Mouse (Mus musculus) liver, embryonic 11.5 days (tissue): ENCODE data around the gene Comt. TPM values are rescaled to one million over a fixed set of nuclear protein-coding genes. Genes with fewer than 3 reads are reported as not detected.

Experiments used
- ATAC-seq: fragments of 200-750 bp; cut with Nextera tagmentation; replicated peaks from 2 replicates; pipeline ENCODE4 v1.8.0; 2017; ENCODE audit warnings: moderate number of reproducible peaks, mild to moderate bottlenecking, moderate TSS enrichment, moderate library complexity; ENCODE audit not compliant: low FRiP score
- DNase-seq: peaks from one replicate; pipeline ENCODE4 v3.0.0-alpha.2; 2017; ENCODE audit warnings: low spot score
- H3K27ac ChIP-seq: fragments of 300-500 bp; sonication (generic); 2 replicates; pipeline ENCODE4 v1.5.1; 2014; ENCODE audit warnings: mild to moderate bottlenecking, low read depth, low read length, control low read depth
- H3K27me3 ChIP-seq: fragments of 300-500 bp; sonication (generic); replicated peaks from 2 replicates; pipeline ENCODE4 v1.6.1; 2014; ENCODE audit warnings: low read length, mixed read lengths; ENCODE audit not compliant: control insufficient read depth, insufficient read depth
- H3K36me3 ChIP-seq: fragments of 300-500 bp; sonication (generic); 2 replicates; pipeline ENCODE4 v1.6.1; 2014; ENCODE audit warnings: mild to moderate bottlenecking, low read length, moderate library complexity, mixed read lengths; ENCODE audit not compliant: control insufficient read depth, insufficient read depth
- H3K4me1 ChIP-seq: fragments of 300-500 bp; sonication (generic); replicated peaks from 2 replicates; pipeline ENCODE4 v1.6.1; 2014; ENCODE audit warnings: low read length, mixed read lengths; ENCODE audit not compliant: control insufficient read depth, insufficient read depth
- H3K4me2 ChIP-seq: fragments of 300-500 bp; sonication (generic); 2 replicates; pipeline ENCODE4 v1.6.1; 2014; ENCODE audit warnings: mild to moderate bottlenecking, control low read depth, moderate library complexity
- H3K4me3 ChIP-seq: fragments of 300-500 bp; sonication (generic); 2 replicates; pipeline ENCODE4 v1.5.1; 2014; ENCODE audit warnings: low read depth, low read length, control low read depth
- H3K9ac ChIP-seq: fragments of 300-500 bp; sonication (generic); 2 replicates; pipeline ENCODE4 v1.6.1; 2014; ENCODE audit warnings: low read depth, low read length, control low read depth
- H3K9me3 ChIP-seq: fragments of 300-500 bp; sonication (generic); 2 replicates; pipeline ENCODE4 v1.6.1; 2016; ENCODE audit warnings: low read length, inconsistent platforms, mixed read lengths; ENCODE audit not compliant: control insufficient read depth
- WGBS: fragments of 180-500 bp; shearing (Covaris S2); extraction: QIAGEN DNeasy Blood & Tissue Kit; methylation state at CpG from one replicate; pipeline ENCODE4 v1.1.7; 2014; 5-methylcytosine and 5-hydroxymethylcytosine counted together
- polyA plus RNA-seq: library from polyadenylated mRNA; unstranded; fragments of >200 nt; fragmentation: Nextera tagmentation; extraction: Ambion mirVana; gene quantifications from 2 replicates; pipeline ENCODE4 v1.2.1, GENCODE M21; 2014

Comt gene
- polyA plus RNA-seq, 1 experiment from 2014 or later = 141 TPM

- no peak overlapping the region for H3K4me2 ChIP-seq
- DNase-seq = no peak
- H3K4me3 ChIP-seq = no peak overlapping the region
- 85% methylated on average over 13 of the region's 13 CpGs for WGBS
- no peak overlapping the region for H3K27ac ChIP-seq
- no peak overlapping the region for H3K9ac ChIP-seq
- H3K36me3 ChIP-seq = peaks cover 26% of the 10 kb centered on the region
- no peak for ATAC-seq
- H3K9me3 ChIP-seq = no peaks in the 10 kb centered on the region
- no peaks in the 10 kb centered on the region for H3K27me3 ChIP-seq
- H3K4me1 ChIP-seq = peaks cover 14% of the 10 kb centered on the region
Observed at GRCm38 (mm10) chr16:18405091-18405854, 21.4 kb downstream of the Comt start.

GRCm38 (mm10) chr16:18403285-18403684 is 23.4 kb downstream of the Comt start:
- H3K4me1 ChIP-seq = peaks cover 14% of the 10 kb centered on the region
- no peak overlapping the region for H3K4me3 ChIP-seq
- no peaks in the 10 kb centered on the region for H3K9me3 ChIP-seq
- no peaks in the 10 kb centered on the region for H3K27me3 ChIP-seq
- no peak for ATAC-seq
- H3K4me2 ChIP-seq = no peak overlapping the region
- peaks cover 15% of the 10 kb centered on the region for H3K36me3 ChIP-seq
- WGBS = 89% methylated on average over 12 of the region's 12 CpGs
- no peak overlapping the region for H3K9ac ChIP-seq
- H3K27ac ChIP-seq = no peak overlapping the region
- DNase-seq = no peak

GRCm38 (mm10) chr16:18400472-18401216 is 26.0 kb downstream of the Comt start:
- H3K36me3 ChIP-seq = peaks cover 15% of the 10 kb centered on the region
- H3K9ac ChIP-seq = no peak overlapping the region
- H3K27ac ChIP-seq = no peak overlapping the region
- H3K4me2 ChIP-seq = no peak overlapping the region
- H3K27me3 ChIP-seq = no peaks in the 10 kb centered on the region
- no peak overlapping the region for H3K4me3 ChIP-seq
- peaks cover 7% of the 10 kb centered on the region for H3K4me1 ChIP-seq
- DNase-seq = no peak
- peak; percentile 34 for ATAC-seq
- 63% methylated on average over 7 of the region's 7 CpGs for WGBS
- no peaks in the 10 kb centered on the region for H3K9me3 ChIP-seq

- peaks cover 7% of the 10 kb centered on the region for H3K4me1 ChIP-seq
- no peak overlapping the region for H3K4me2 ChIP-seq
- H3K4me3 ChIP-seq = no peak overlapping the region
- H3K36me3 ChIP-seq = peaks cover 15% of the 10 kb centered on the region
- DNase-seq (no peak), ATAC-seq (no peak)
- H3K9ac ChIP-seq = no peak overlapping the region
- WGBS = 81% methylated on average over 9 of the region's 9 CpGs
- H3K9me3 ChIP-seq = no peaks in the 10 kb centered on the region
- H3K27me3 ChIP-seq = no peaks in the 10 kb centered on the region
- no peak overlapping the region for H3K27ac ChIP-seq
Observed at GRCm38 (mm10) chr16:18400028-18400427, 26.6 kb downstream of the Comt start.

- ATAC-seq = no peak
- peaks cover 12% of the 10 kb centered on the region for H3K36me3 ChIP-seq
- no peaks in the 10 kb centered on the region for H3K9me3 ChIP-seq
- DNase-seq = no peak
- H3K4me1 ChIP-seq = peaks cover 25% of the 10 kb centered on the region
- H3K27me3 ChIP-seq = no peaks in the 10 kb centered on the region
- H3K4me2 ChIP-seq = no peak overlapping the region
- H3K4me3 ChIP-seq = no peak overlapping the region
- WGBS = 94% methylated on average over 27 of the region's 27 CpGs
- no peak overlapping the region for H3K27ac ChIP-seq
- no peak overlapping the region for H3K9ac ChIP-seq
Observed at GRCm38 (mm10) chr16:18396791-18397621, 29.6 kb downstream of the Comt start.

GRCm38 (mm10) chr16:18396201-18396600 is 30.5 kb downstream of the Comt start:
- H3K27ac ChIP-seq = no peak overlapping the region
- no peaks in the 10 kb centered on the region for H3K9me3 ChIP-seq
- no peak overlapping the region for H3K4me2 ChIP-seq
- H3K9ac ChIP-seq = no peak overlapping the region
- no peak for ATAC-seq
- peaks cover 32% of the 10 kb centered on the region for H3K4me1 ChIP-seq
- WGBS = 90% methylated on average over 2 of the region's 2 CpGs
- H3K36me3 ChIP-seq = peaks cover 10% of the 10 kb centered on the region
- no peak for DNase-seq
- no peak overlapping the region for H3K4me3 ChIP-seq
- no peaks in the 10 kb centered on the region for H3K27me3 ChIP-seq

GRCm38 (mm10) chr16:18395620-18396036 is 31.0 kb downstream of the Comt start:
- H3K4me2 ChIP-seq = no peak overlapping the region
- peaks cover 10% of the 10 kb centered on the region for H3K36me3 ChIP-seq
- no peak overlapping the region for H3K27ac ChIP-seq
- H3K27me3 ChIP-seq = no peaks in the 10 kb centered on the region
- H3K9ac ChIP-seq = no peak overlapping the region
- 63% methylated on average over 6 of the region's 7 CpGs for WGBS
- H3K9me3 ChIP-seq = no peaks in the 10 kb centered on the region
- ATAC-seq = no peak
- no peak for DNase-seq
- peaks cover 31% of the 10 kb centered on the region for H3K4me1 ChIP-seq
- H3K4me3 ChIP-seq = no peak overlapping the region

- 41% methylated on average over 11 of the region's 11 CpGs for WGBS
- DNase-seq (no peak), ATAC-seq (no peak)
- H3K27ac ChIP-seq = no peak overlapping the region
- H3K9ac ChIP-seq = no peak overlapping the region
- no peaks in the 10 kb centered on the region for H3K27me3 ChIP-seq
- no peak overlapping the region for H3K4me3 ChIP-seq
- no peak overlapping the region for H3K4me2 ChIP-seq
- peaks cover 10% of the 10 kb centered on the region for H3K36me3 ChIP-seq
- H3K4me1 ChIP-seq = peaks cover 29% of the 10 kb centered on the region
- no peaks in the 10 kb centered on the region for H3K9me3 ChIP-seq
Observed at GRCm38 (mm10) chr16:18394777-18395619, 31.7 kb downstream of the Comt start.
